Mouse (Mus musculus): Measurements from ENCODE around the gene Ccdc175. TPM values are rescaled to one million over a fixed set of nuclear protein-coding genes. Genes with fewer than 3 reads are reported as not detected.

Ccdc175 gene
- total RNA-seq (2021), result not detected

DNA sequence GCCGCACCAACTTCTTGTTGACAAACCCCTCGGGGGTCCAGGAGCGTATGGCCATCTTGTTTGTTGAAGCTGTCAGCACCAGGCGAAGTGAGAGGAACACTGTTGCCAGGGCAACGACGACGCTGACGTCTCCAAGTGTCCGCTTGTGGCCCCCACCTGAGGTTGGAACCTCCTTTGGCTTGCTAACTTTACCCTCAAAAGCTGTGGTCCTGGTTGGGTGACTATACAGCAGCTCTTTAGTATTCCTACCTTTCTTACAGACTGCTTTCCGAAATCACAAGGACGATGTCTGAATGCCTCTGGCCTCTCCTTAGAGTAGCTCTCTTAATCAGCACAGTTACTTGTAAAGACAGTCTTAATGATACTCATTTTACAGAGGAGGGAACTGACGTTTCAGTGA, at the start of gene Ccdc175:
Gene Ccdc175, minus strand, starts transcription at position 101 of the 400 bp plus-strand sequence.
- intact Hi-C loops (cut with DNase I), result no loop called here
- no peak for DNase-seq (ENCODE audit: low spot score in 2 of 2)

DNA sequence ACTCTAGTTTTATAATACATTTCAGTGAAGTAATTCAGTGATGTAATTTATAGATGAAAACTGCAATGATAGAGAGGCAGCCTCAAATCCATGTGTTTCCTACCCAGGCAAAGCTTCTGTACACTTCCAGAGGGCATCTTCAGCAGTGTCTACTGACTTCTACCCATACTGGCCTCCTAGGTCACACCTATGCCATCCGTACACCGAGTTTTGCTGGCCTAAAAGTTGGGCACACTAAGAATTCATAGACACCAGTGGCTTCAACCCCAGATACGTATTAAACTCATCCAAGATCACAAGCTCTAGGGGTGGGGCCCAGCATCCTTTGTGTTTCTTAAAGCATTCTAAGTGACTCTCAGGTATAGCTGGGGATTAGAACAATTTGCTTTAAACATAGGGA, 49.3 kb upstream of the Ccdc175 start:
- intact Hi-C loops (cut with DNase I), result no loop called here
- DNase-seq (ENCODE audit: low spot score in 2 of 2), result no peak

DNA sequence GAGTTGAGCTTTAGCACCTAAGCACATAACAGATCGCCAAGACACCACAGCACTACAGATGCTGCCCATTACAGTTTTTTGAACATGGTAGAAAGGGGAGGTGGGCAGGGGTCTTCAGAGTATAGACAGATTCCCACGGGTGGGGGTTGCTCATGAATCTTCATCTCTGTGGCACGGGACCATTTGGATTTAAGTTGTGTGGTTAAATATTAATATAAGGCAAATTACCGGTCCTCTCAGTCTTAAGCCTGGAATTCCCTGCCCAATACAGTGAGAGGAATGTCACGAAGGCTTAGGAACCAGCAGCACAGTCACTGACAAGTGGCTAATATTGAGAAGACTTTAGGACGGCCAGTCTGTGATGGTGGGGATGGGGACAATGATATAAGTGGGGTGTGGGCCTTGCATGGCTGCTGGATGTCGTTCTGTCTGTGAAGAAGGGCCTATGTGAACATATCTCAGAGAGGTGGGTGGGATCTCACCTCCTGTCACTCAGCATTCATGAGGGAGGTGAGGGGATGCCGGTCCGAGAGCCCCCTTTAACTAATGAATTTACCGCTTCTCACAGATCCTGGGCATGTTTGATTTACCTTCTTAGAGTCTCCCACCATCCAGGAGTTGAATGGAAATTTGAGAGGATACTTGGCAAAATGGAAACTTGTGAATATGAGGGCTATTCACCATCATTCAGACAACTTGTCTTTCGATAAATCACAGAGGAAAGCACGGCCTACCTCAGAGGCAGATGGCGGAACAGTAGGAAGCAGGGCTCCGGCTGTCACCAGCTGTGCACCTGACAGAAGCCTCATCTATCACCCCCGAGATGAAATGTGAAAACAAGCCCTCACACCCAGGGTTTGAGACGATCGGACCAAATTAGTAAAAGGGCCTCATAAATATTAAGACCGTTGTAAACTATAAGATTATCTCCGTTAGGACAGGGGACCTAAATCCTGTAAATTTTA, 48.3 kb upstream of the Ccdc175 start:
- intact Hi-C loops (cut with DNase I), result no loop called here
- no peak for DNase-seq (ENCODE audit: low spot score in 2 of 2)

DNA sequence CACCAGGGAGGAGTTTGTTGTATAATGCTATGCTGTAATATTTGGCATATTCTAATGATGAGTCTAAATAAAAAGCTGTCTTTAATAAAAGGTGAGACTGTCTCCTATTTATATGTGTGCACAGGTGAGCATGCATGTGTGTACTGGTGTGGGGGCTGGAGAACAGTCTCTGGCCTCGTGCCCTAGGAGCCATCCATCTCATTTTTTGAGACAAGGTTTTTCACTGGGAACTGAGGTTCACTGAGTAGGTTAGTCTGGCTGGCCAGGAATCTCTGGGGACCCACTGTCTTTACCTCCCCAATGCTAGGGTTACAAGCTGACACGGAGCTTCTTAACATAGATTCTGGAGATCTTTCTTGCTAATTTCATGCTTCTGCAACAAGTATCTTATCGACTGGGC, 47.3 kb upstream of the Ccdc175 start:
- intact Hi-C loops (cut with DNase I), result no loop called here
- DNase-seq (ENCODE audit: low spot score in 2 of 2), result no peak

DNA sequence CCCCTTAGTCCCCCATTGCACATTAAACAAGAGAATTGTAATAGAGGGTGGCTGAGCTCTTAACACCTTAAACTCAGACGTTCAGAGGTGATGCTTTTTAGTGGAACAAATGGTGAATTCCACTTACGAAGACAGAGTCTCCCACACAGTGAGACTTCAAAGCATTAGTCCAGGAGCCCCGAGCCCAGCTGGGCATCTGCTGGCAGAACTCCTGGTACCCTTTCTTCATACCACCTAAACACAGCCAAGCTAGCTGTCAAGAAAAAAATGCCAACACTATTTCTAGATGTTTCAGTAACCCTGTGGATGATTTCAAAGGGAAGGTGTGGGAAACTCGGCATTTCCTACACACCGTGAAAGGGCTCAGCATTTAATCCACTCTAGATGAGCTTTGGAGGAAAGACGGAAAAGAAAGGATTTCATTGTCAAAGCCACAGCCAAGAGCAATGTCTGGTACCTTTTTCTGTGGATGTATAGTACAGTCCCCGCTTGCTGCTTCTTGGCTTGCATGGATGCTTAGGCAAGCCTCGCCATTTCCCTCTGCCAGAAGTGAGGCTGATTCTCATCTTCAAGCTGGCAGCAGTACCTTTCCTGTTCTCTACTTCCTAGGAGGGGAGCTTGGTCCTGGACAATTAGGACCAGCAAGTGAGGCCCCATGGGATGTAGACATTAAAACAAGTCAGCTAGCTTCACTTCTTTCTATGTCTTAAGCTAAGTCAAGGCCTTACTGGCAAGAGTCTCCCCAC, 44.8 kb upstream of the Ccdc175 start:
- intact Hi-C loops (cut with DNase I), result no loop called here
- peak in 1 of 2 experiments; percentile 55 for DNase-seq (ENCODE audit: low spot score in 2 of 2)

DNA sequence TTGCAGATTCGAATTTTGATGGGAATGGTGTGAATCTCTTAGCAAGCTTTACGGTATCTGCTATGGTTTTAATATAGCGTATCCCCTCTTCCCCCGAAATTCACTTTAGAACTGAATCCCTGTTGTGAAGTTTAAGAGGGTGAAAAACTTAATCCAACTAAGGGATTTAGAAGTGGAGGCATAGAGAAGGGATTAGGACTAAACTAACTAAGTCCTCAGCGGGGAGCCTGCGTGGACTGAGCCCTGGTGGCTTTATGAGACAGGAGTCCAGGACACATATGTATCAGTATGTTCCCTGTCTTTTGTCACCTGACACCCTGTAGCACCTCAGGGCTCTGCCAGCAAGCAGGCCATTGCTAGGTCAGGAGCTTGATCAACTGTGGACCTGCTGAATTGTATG, 42.9 kb upstream of the Ccdc175 start:
- intact Hi-C loops (cut with DNase I), result no loop called here
- no peak for DNase-seq (ENCODE audit: low spot score in 2 of 2)

DNA sequence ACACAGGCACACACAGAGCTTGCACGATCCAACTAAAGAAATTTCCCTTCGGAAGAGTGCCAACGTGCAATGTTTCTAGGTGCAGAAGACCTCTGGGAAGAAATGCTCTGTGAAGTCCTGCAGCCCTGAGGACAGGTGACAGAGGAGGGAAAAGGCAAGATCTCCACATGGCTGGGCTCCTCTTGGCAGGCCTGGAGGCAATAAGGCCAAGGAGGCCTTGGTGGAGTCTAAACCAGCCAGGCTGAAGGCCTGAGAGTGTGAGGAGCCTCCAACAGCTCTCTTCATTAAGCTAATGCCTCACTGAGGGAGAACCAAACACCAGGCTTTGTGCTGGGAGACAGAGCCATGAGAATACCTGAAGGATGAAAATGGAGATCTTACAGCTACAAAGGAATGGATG, 40.5 kb upstream of the Ccdc175 start:
- DNase-seq (ENCODE audit: low spot score in 2 of 2), result no peak
- intact Hi-C loops (cut with DNase I), result no loop called here

DNA sequence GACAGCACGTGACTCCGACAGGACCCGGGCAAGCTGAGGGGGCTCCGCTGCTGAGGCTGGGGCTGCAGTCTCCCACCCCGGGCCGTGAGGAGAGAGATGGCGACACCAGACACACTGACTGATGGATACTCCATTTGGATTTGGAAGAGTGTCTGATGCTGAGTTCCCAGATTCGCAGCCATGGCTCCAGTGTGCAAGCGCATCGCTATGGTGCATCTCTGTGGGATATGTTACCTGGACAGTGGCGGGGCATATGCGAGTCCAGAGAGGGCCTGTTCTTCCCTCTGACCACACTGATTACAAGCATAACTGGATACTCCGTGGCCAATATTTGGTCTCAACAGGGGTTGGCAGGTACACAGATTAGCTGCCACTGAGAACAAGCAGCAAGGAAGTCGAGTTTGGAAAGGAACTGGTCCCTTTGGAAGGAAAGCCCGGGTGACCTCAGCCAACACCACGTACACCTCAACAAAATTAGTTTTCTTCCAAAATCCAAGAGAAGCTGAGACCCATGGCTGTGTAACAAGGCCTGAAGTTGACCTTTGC, 38.8 kb upstream of the Ccdc175 start:
- intact Hi-C loops (cut with DNase I), result no loop called here
- DNase-seq (ENCODE audit: low spot score in 2 of 2), result no peak

DNA sequence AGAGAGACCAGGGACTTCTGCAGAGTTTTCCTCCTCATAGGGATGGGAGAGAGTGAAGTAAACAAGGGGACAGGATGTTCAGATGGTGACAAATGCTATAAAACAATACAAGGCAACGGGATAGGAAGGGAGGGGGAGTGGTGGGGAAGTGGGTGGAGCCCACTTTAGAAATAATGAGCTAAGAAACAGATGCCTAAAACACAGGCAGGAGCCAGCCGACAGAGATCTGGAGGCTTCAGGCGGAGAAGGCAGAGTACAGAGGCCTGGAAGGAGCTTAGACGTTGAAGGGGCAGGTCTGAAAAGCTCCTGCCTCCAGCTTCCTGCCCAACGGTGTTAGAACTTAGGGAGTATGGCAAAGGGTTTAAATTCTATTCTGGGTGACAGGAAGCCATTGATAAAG, 28.7 kb upstream of the Ccdc175 start:
- intact Hi-C loops (cut with DNase I), result loop anchor here (5.0 kb wide), 1 partner anchor 111 kb away; no protein-coding TSS in a partner anchor

DNA sequence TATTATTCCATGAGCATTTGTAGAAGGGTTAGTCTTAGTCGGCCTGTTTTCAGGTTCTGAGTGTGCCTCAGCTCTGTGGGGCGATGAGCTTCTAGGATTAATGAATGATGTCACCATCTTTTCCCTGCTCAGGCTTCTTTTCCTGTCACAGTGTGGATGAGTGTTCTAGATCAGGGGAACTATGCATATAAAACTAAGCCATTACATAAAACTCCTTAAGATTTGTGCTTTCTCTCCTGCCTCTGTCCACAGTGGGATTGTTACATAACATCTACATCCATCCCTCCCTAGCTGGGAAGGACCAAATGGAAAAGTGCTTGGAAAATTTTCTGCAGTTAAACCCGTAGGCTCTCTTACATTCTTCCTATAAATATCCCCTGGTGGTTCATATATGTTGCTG, 16.0 kb upstream of the Ccdc175 start:
- peak in 1 of 2 experiments; percentile 85 for DNase-seq (ENCODE audit: low spot score in 2 of 2)

More for the DNA sequence above, 28.7 kb upstream of the Ccdc175 start:
- DNase-seq (ENCODE audit: low spot score in 2 of 2), result peak in 1 of 2 experiments; percentile 54

DNA sequence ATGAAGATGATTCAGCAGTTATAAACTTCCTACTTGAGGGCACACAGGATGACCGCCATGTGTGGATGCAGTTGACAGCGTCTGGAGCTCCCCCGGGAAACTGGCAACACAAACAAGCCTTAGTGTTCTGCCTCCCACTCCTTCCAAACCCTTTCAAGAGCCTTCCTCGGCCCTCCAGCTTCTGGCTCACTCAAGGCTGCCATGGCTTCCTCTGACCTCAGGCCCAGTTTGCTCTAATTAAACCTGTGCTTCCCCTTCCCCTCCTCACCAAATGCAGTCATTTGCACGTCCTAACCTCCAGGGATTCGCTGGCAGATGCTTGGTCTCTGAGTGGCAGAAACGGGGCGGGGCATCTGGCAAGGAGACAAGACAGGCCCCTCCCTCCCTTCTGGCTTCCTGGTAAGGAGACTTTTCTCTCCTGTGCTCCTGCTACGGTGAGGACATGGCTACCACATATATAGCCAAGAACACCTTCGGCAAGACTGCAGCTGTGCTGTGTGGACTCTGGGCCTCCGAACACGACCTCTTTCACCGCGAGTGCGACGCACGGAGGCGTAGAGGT, 13.2 kb upstream of the Ccdc175 start:
- no peak for DNase-seq (ENCODE audit: low spot score in 2 of 2)
- intact Hi-C loops (cut with DNase I), result no loop called here

More for the DNA sequence above, 16.0 kb upstream of the Ccdc175 start:
- intact Hi-C loops (cut with DNase I), result no loop called here

DNA sequence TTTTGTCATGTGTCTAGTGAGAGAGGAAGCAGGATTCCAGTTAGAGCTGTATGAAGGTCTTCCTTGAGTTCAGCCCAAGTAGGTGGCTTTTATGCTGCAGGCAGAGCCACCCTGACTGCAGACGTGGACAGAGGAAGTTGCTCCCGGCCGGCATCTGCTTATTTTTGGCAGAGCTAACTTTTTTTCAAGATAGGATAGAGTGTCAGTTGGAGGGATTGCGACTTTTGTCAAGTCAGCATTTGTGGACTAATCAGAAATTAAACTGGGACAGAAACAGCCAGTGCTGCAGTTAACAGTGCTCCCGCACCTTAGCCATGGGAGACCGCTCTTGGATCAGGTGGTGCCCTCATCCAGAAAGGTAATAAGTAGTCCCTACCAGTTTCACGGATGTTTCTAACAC, 12.6 kb upstream of the Ccdc175 start:
- intact Hi-C loops (cut with DNase I), result no loop called here

DNA sequence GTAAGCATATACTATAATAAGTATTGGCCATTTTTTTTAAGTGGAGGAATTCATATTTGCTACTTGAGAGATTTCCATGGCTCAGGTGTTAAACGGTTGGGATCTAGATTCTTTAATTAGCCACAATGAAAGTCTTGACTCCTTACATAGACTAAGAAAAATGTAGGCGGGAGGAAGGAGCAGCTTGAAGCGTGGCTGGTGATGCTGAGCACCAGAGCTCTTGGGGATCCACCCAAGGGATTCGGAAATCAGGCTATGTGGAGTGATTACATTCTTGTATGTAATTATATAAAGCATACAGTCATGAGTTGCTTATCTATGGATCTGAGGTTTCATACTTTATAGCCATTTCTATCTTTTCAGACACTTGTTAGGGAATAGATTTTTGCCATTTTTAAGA, 5.3 kb downstream of the Ccdc175 start:
- DNase-seq (ENCODE audit: low spot score in 2 of 2), result peak in 1 of 2 experiments; percentile 74
- intact Hi-C loops (cut with DNase I), result no loop called here

More for the DNA sequence above, 12.6 kb upstream of the Ccdc175 start:
- DNase-seq (ENCODE audit: low spot score in 2 of 2), result no peak

DNA sequence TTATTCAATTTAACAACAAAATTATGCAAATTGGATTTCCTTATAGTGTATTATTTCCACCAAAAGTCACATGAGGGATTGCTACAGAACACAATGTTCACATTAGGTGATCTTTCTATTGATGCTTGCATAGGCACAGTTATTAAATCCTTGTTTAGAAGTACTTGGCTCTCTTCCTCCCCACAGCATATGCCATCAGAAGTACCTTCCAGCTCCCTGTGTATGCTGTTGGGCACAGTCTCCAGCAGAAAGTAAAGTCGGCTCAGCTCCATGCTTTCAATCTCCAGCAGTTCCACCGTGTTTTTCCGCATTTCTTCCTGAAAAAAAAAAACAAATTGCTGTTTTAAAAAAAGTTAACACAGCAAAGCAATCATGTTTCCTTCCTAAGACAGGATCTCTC, 6.5 kb downstream of the Ccdc175 start:
- DNase-seq (ENCODE audit: low spot score in 2 of 2), result no peak
- intact Hi-C loops (cut with DNase I), result no loop called here

DNA sequence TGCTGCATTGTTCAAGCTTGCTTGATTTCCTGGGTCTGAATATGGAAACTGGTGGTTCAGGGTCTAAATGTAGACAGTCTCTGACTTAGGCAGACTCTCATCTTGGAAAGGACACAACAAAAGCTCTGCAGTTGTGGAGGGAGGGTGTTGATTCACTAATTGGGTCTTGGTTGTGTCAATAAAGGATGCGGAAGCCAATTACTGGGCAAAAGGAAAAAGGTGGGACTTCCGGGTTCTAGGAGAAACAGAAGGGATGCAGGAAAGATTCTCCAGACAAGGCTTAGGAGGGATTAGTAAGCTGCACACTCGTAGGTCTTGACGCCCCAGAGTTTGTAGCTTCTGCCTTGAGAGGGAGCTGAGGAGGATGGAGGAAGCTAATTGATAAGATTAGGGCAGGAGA, 26.4 kb downstream of the Ccdc175 start:
- intact Hi-C loops (cut with DNase I), result no loop called here
- DNase-seq (ENCODE audit: low spot score in 2 of 2), result peak in 1 of 2 experiments; percentile 28

DNA sequence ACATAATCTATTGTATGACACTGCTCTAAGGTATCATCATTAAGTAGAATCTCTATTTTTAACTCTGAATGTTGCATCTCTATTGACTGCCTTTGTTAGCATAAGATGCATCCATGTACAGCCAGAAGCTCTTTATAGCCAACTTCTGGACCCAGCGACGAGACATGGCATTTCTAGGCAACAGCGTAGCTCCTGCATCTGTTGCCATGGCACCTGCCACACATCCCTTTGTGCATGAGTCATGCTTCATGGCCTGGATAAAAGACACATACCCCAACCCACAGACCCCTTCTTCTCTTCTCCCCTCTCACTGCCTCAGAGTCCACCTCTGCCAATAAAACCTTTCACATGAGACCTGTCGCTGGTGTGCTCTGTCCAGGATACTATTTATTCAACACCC, 34.0 kb downstream of the Ccdc175 start:
- DNase-seq (ENCODE audit: low spot score in 2 of 2), result peak; percentile 44 to 70
- intact Hi-C loops (cut with DNase I), result no loop called here

DNA sequence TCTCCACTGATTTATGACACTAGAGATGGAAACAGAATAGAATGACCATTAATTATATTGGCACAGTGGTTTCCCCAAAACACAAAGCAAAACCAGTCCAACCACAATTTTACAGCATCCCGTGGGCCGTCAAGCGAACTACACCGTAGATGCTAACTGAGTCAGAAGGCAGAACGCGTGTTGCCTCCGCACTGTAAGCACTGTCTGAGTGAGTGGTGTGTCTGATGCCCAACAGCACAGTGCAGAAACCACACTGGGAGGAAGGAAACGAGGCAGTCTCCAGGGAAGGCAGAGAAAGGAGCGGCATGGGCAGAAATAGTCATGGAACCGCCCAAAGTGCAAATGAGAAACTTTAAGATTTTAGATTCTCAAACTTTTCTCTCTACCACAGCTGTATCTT, 55.6 kb downstream of the Ccdc175 start:
- peak in 1 of 2 experiments; percentile 43 for DNase-seq (ENCODE audit: low spot score in 2 of 2)
- intact Hi-C loops (cut with DNase I), result no loop called here

DNA sequence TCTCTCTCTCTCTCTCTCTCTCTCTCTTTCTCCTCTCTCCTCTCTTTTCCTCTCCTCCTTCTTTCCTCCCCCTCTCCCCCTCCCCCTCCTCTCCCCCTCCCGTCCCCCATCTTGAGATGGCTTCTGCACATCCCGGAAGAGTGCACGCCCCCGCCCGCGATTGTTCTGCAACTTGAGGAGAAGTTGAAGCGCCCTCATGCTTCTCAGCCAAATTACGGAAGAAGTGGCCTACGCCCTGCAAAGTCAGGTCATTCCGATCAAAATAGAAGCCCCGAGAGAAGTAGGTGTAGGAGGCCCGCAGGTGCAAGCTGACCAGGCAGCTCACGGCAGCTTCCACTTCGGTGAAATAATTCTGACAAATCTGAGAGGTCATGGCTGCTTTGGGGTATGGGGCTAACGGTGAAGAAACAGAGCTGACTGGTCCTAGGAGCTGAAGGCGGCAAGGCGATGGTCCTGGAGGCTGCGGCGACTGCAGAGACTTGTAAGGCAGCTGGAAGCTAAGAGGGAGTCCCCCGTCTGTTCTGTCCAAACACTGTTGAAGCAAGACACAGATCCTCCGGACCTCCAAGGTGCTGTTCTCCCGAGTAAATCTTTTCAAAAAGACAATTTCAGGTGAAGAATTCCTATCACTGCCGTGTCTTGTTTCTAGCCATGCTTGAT, 69.0 kb downstream of the Ccdc175 start:
- DNase-seq (ENCODE audit: low spot score in 2 of 2), result no peak
- intact Hi-C loops (cut with DNase I), result no loop called here

DNA sequence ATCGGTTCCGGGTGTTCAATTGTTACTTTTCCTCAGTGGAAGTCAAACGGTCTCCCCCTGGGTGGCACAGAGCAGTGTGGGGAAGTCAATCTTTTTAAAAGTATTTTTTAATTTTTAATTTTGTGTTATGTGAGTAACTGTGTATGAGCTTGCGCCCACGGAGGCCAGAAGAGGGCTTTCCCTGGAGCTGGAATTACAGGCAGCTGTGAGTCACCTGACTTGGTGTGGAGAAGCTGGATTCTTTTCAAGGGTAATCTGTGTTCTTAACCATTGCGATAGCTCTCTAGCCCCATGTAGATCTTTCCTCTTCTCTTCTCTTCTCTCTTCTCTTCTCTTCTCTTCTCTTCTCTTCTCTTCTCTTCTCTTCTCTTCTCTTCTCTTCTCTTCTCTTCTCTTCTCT, 69.7 kb downstream of the Ccdc175 start:
- intact Hi-C loops (cut with DNase I), result no loop called here
- no peak for DNase-seq (ENCODE audit: low spot score in 2 of 2)
